Mouse (Mus musculus): ENCODE results near the gene Tgm2.

GRCm38 (mm10) chr2:158151077-158151476 is 4.8 kb upstream of the Tgm2 start:
- TF ChIP-seq EP300 (IDR thresholded peaks at IDR 0.05; ENCODE audit: low read depth): no peak
- TF ChIP-seq CTCF (IDR thresholded peaks at IDR 0.05; ENCODE audit: low read depth): peak; percentile 57

Measured in liver, embryonic 14.5 days (tissue).